Mouse (Mus musculus): Measurements from ENCODE around the gene Polr3h.

GRCm38 (mm10) chr15:81859330-81860255 lies 66.4 kb downstream of the Polr3h start:
- TF ChIP-seq CHD1 (IDR thresholded peaks at IDR 0.05; ENCODE audit: low read depth, low read length): no peak
- TF ChIP-seq CTCF (conservative IDR thresholded peaks at IDR 0.05 in 1 of 2, IDR thresholded peaks at IDR 0.05 in 1 of 2; ENCODE audit: low read depth in 2 of 2, low read length in 2 of 2): no peak
- peak; percentile 91 for TF ChIP-seq HCFC1 (IDR thresholded peaks at IDR 0.05; ENCODE audit: low read depth, low read length)
- no peak for TF ChIP-seq NRF1 (IDR thresholded peaks at IDR 0.05; ENCODE audit: low read depth, low read length)
- TF ChIP-seq EP300 (IDR thresholded peaks at IDR 0.05; ENCODE audit: low read length): no peak
- peak; percentile 61 for TF ChIP-seq POLR2A (IDR thresholded peaks at IDR 0.05; ENCODE audit: low read depth, low read length)
- TF ChIP-seq USF1 (IDR thresholded peaks at IDR 0.05; ENCODE audit: low read depth, low read length): peak; percentile 53
- TF ChIP-seq CHD2 (IDR thresholded peaks at IDR 0.05; ENCODE audit: low read length): peak; percentile 91
- peak; percentile 95 for TF ChIP-seq MEF2A (IDR thresholded peaks at IDR 0.05; ENCODE audit: borderline replicate concordance, low read depth, low read length)
- no peak for TF ChIP-seq RAD21 (IDR thresholded peaks at IDR 0.05; ENCODE audit: low read depth, low read length)
- TF ChIP-seq ELF1 (IDR thresholded peaks at IDR 0.05; ENCODE audit: low read depth, low read length): peak; percentile 44; the same call in 1 of the 2 replicates
- TF ChIP-seq NELFE (IDR thresholded peaks at IDR 0.05; ENCODE audit: low read depth, low read length): peak; percentile 43; the same call in 1 of the 2 replicates
- 0 out of 2 replicates have a peak, but pooled peaks have one; percentile 23 for TF ChIP-seq RCOR1 (conservative IDR thresholded peaks at IDR 0.05; ENCODE audit: low read depth, low read length)
- no peak for TF ChIP-seq GABPA (IDR thresholded peaks at IDR 0.05; ENCODE audit: insufficient replicate concordance, low read depth, low read length)

Data from CH12.LX (cell line).